Mouse (Mus musculus) left cerebral cortex, adult 11 months (tissue): ENCODE results near the gene Kif5c.

Source experiments
- DNase-seq: peaks from one replicate; pipeline ENCODE4 v3.0.0; 2022; ENCODE audit warnings: low spot score

Gene Kif5c

GRCm38 (mm10) chr2:49671753-49672500, 52.8 kb downstream of the Kif5c start:
- DNase-seq, result no peak

DNA sequence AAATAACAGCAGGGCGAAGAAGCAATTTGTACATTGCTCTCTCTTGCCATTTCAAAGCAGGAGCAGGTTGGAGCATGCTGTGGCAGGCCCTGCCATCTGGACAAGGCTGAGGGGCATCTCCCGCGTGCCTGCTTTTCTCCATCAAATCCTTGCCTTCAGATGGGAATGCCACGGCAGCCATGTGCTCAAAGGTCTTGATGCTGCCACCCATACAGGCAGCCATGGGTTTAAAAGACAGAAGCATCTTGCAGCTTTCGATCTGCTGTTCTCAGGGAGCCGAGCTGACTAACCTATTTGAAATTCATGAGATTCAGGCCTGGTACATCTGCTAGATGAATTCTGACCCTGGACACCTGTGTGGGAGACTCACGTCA, 53.4 kb downstream of the Kif5c start:
- DNase-seq, result no peak

- no peak for DNase-seq
Observed at GRCm38 (mm10) chr2:49676020-49676419, 56.9 kb downstream of the Kif5c start.

DNA sequence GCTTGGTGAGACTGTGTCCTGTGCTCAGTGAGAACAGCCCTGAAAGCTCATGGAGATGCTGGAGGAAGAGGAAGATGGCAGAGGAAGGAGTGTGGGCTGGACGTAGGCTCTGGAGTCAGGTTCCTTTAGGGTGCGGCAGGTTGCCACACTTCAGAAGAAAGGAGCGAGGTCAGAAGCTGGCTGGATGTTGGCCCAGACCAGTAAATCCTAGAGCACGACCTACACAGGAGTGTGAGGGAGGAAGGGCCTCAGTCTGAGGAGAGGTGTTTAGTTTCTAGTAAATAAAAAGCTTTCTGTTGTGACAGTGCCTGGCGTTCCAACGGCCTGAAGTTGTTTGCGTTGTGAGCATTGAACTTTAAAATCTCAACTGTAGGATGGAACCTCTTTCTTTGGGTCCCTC, 59.3 kb downstream of the Kif5c start:
- DNase-seq, result no peak

GRCm38 (mm10) chr2:49679135-49679964, 60.3 kb downstream of the Kif5c start:
- DNase-seq, result no peak

DNA sequence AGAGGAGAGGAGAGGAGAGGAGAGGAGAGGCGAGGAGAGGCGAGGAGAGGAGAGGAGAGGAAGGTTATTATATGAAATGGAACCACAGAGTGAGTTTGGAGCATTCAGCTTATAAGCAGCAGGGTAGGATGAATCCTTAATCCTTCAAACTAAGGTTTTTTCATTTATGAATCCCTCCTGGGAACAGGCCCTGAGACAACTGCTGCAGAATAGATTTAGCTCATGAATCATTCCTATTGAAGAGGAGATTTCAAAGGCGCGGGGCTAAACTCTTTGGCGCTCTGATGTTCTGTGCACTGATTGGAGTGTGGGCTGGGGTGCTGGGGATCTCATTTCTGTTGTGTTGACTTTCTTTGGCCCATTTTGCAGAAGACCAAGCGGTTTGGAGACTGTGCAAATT, 63.7 kb downstream of the Kif5c start:
- no peak for DNase-seq

DNA sequence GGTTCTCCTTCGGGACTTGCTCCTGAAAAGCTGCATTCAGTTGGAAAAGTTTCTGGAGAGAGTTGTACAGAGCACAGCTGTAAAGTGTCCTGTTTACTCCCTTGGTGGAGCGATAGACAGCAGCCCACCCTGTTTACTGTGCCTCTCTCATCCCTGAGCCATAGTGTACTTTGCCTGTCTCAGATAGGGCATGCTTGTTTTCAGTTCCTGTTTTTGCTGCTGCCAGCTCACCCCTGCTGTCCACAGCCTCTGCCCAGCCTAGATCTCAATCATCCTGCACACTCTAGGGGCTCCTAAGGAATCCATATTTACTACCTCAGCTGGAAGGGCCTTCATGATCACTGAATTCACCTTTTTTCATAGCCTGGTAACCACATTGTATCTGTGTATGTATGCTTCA, 65.7 kb downstream of the Kif5c start:
- DNase-seq, result no peak

- DNase-seq, result no peak
Observed at GRCm38 (mm10) chr2:49690421-49690826, 71.3 kb downstream of the Kif5c start.

DNA sequence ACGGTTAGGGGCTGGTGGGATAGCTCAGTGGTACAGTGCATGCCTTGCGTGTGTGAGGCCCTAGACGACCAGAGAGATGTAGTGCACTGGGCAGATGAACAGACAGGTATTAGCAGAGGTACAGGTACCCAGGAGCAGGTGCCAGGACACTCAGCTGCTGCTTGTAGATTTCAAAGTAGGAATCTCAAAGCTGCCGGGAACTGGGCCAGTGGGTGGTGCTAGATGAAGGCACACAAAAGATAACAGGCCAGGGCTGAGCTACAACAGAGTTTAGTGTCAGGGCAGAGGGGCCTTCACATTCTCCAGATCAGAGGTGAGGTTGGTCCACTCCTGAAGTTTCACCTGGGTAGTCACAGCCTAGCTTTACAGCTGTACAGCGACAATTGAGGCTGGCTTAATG, 72.3 kb downstream of the Kif5c start:
- no peak for DNase-seq

GRCm38 (mm10) chr2:49694727-49695126, 75.6 kb downstream of the Kif5c start:
- no peak for DNase-seq

GRCm38 (mm10) chr2:49695461-49695860, 76.4 kb downstream of the Kif5c start:
- no peak for DNase-seq

DNA sequence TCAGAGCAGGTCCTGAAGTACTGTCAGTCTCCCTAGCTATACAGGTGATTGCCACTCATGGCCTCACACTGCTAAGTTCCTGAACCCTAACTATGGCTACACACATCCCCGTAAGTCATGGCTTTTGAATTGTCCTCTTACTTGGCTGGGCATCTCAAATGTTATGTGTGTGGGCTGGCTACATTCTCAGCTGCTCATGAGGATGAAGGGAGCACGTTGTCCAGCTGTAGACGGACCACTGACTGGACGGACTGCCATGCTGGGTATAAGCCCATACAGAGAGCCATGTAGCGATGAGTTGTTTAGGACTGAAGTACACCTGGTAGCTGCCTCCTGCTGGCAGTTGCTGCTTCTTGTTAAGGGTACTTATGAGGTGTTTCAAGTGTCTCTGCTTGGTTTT, 79.8 kb downstream of the Kif5c start:
- DNase-seq, result no peak

- no peak for DNase-seq
Observed at GRCm38 (mm10) chr2:49700176-49700971, 81.3 kb downstream of the Kif5c start.

DNA sequence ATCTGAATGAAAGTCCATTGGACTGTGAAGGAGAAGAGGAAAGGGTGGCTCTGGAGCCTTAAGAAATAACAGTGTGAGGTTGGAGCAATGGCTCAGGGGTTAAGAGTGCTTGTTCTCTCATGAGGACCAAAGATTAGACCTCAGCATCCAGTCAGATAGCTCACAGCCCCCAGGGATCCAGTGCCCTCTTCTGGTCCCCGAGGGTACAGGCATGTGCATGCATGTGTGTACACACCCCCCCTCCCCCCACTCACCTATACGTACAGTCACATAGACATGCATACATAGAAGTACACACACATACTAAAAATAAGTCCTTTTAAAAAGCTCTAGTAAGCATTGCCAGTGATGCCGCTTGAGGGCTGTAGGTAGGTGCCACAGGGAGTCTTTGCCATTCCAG, 91.1 kb downstream of the Kif5c start:
- DNase-seq, result no peak

- no peak for DNase-seq
Observed at GRCm38 (mm10) chr2:49711693-49712092, 92.6 kb downstream of the Kif5c start.

GRCm38 (mm10) chr2:49712336-49712887, 93.3 kb downstream of the Kif5c start:
- DNase-seq, result no peak

DNA sequence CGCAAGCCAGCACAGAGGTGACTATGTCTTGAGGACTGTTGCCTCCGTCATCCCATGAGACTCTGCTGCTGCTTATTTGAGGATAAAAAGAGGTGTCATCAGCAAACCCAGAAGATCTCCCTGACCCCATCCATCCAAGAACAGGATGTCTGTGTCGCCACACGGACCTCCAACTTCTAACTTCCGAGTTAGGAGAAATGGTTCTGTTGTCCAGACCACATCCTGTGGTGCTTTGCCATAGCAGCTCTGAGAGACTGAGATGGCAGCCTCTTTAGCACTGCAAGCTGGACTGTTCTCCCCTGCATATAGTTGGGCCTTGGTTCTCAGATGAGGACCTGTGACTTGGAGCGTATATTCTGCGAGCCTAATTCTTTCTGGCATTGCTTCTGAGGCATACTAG, 97.4 kb downstream of the Kif5c start:
- no peak for DNase-seq

- no peak for DNase-seq
Observed at GRCm38 (mm10) chr2:49717437-49718116, 98.5 kb downstream of the Kif5c start.

DNA sequence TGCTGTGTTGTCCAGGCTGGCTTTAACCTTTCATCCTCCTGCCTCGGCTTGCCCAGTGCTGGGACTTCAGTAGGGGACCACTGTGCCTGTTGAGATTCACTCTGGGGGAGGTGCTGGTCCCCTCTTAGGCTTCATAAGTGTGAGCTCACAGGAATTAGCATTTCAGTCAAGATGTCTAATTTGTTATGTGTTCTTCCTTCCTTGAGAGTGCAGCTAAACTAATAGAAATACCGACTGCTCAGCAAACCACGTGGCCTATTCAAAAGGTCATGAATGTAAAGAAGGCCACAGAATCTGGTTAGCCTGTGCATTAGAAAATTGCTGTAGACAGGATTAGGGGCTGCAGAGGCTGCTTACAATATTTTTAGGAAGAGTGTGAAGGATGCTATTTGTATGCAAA, 99.4 kb downstream of the Kif5c start:
- no peak for DNase-seq

- no peak for DNase-seq
Observed at GRCm38 (mm10) chr2:49718935-49719850, 100.1 kb downstream of the Kif5c start.

- DNase-seq, result no peak
Observed at GRCm38 (mm10) chr2:49719854-49720253, 100.8 kb downstream of the Kif5c start.
